Mouse (Mus musculus): ENCODE measurements at regions not wholly inside any gene's neighbourhood (a gene's known extent, or its start where the extent isn't known, plus 50 kb on each side); places are given as distances from the start of the nearest gene placed in this dataset.

- no peaks in the 10 kb centered on the region for H3K36me3 ChIP-seq (ENCODE audit: control insufficient read depth, insufficient read depth, low read length)
- H3K27me3 ChIP-seq (ENCODE audit: control insufficient read depth, insufficient read depth, low read length) = no peaks in the 10 kb centered on the region; the same call in none of the 2 replicates
- no peak for DNase-seq (ENCODE audit: low spot score, missing footprints)
- H3K9ac ChIP-seq (ENCODE audit: low read length) = no peak overlapping the region
- ATAC-seq (ENCODE audit: low FRiP score) = no peak
- no peak overlapping the region for H3K4me3 ChIP-seq (ENCODE audit: low read depth, low read length)
- H3K27ac ChIP-seq (ENCODE audit: low read depth, low read length) = no peak overlapping the region
- 72% methylated on average over 6 of the region's 6 CpGs for WGBS
- no peaks in the 10 kb centered on the region for H3K4me1 ChIP-seq (ENCODE audit: control insufficient read depth, insufficient read depth, low read length)
- no peaks in the 10 kb centered on the region for H3K9me3 ChIP-seq (ENCODE audit: control insufficient read depth, low read length)
- H3K4me2 ChIP-seq = no peak overlapping the region
Observed at GRCm38 (mm10) chr4:131112536-131112935, 168.4 kb downstream of the Matn1 start.

GRCm38 (mm10) chr4:131113727-131114303, 169.6 kb downstream of the Matn1 start:
- Histone ChIP-seq H3K36me3 (ENCODE audit: control insufficient read depth, insufficient read depth, low read length) (no peaks in the 10 kb centered on the region), H3K4me2 (no peak overlapping the region), H3K4me3 (ENCODE audit: low read depth, low read length) (no peak overlapping the region), H3K4me1 (ENCODE audit: control insufficient read depth, insufficient read depth, low read length) (no peaks in the 10 kb centered on the region), H3K27me3 (ENCODE audit: control insufficient read depth, insufficient read depth, low read length) (no peaks in the 10 kb centered on the region; the same call in 1 of the 2 replicates), H3K27ac (ENCODE audit: low read depth, low read length) (no peak overlapping the region), H3K9me3 (ENCODE audit: control insufficient read depth, low read length) (no peaks in the 10 kb centered on the region), H3K9ac (ENCODE audit: low read length) (no peak overlapping the region)
- no peak for DNase-seq (ENCODE audit: low spot score, missing footprints)
- WGBS = 50% methylated on average over 10 of the region's 10 CpGs
- ATAC-seq (ENCODE audit: low FRiP score) = no peak

GRCm38 (mm10) chr4:131115247-131115646, 171.1 kb downstream of the Matn1 start:
- no peak overlapping the region for H3K4me3 ChIP-seq (ENCODE audit: low read depth, low read length)
- no peak overlapping the region for H3K4me2 ChIP-seq
- ATAC-seq (ENCODE audit: low FRiP score) (no peak), DNase-seq (ENCODE audit: low spot score, missing footprints) (peak; percentile 91)
- no peak overlapping the region for H3K9ac ChIP-seq (ENCODE audit: low read length)
- H3K4me1 ChIP-seq (ENCODE audit: control insufficient read depth, insufficient read depth, low read length) = no peaks in the 10 kb centered on the region
- H3K36me3 ChIP-seq (ENCODE audit: control insufficient read depth, insufficient read depth, low read length) = no peaks in the 10 kb centered on the region
- WGBS = 9% methylated on average over 5 of the region's 5 CpGs
- H3K27ac ChIP-seq (ENCODE audit: low read depth, low read length) = no peak overlapping the region
- no peaks in the 10 kb centered on the region for H3K9me3 ChIP-seq (ENCODE audit: control insufficient read depth, low read length)
- H3K27me3 ChIP-seq (ENCODE audit: control insufficient read depth, insufficient read depth, low read length) = no peaks in the 10 kb centered on the region

- Histone ChIP-seq H3K4me1 (ENCODE audit: control insufficient read depth, insufficient read depth, low read length) (no peaks in the 10 kb centered on the region), H3K4me2 (no peak overlapping the region), H3K27me3 (ENCODE audit: control insufficient read depth, insufficient read depth, low read length) (no peaks in the 10 kb centered on the region), H3K9me3 (ENCODE audit: control insufficient read depth, low read length) (no peaks in the 10 kb centered on the region), H3K36me3 (ENCODE audit: control insufficient read depth, insufficient read depth, low read length) (no peaks in the 10 kb centered on the region), H3K4me3 (ENCODE audit: low read depth, low read length) (no peak overlapping the region), H3K27ac (ENCODE audit: low read depth, low read length) (no peak overlapping the region), H3K9ac (ENCODE audit: low read length) (no peak overlapping the region)
- DNase-seq (ENCODE audit: low spot score, missing footprints) = no peak
- WGBS = 33% methylated on average over 4 of the region's 4 CpGs
- ATAC-seq (ENCODE audit: low FRiP score) = no peak
Observed at GRCm38 (mm10) chr4:131118586-131118985, 174.4 kb downstream of the Matn1 start.

- H3K9me3 ChIP-seq (ENCODE audit: control insufficient read depth, low read length) = no peaks in the 10 kb centered on the region
- ATAC-seq (ENCODE audit: low FRiP score) (no peak), DNase-seq (ENCODE audit: low spot score, missing footprints) (no peak)
- H3K4me2 ChIP-seq = no peak overlapping the region
- H3K9ac ChIP-seq (ENCODE audit: low read length) = no peak overlapping the region
- no peaks in the 10 kb centered on the region for H3K36me3 ChIP-seq (ENCODE audit: control insufficient read depth, insufficient read depth, low read length)
- no peaks in the 10 kb centered on the region for H3K27me3 ChIP-seq (ENCODE audit: control insufficient read depth, insufficient read depth, low read length)
- 86% methylated on average over 2 of the region's 2 CpGs for whole genome bisulfite sequencing
- no peak overlapping the region for H3K4me3 ChIP-seq (ENCODE audit: low read depth, low read length)
- H3K4me1 ChIP-seq (ENCODE audit: control insufficient read depth, insufficient read depth, low read length) = no peaks in the 10 kb centered on the region
- H3K27ac ChIP-seq (ENCODE audit: low read depth, low read length) = no peak overlapping the region
Observed at GRCm38 (mm10) chr4:131119621-131120020, 175.4 kb downstream of the Matn1 start.

- Histone ChIP-seq H3K4me3 (ENCODE audit: low read depth, low read length) (no peak overlapping the region), H3K27ac (ENCODE audit: low read depth, low read length) (no peak overlapping the region), H3K4me2 (no peak overlapping the region), H3K9ac (ENCODE audit: low read length) (no peak overlapping the region), H3K36me3 (ENCODE audit: control insufficient read depth, insufficient read depth, low read length) (no peaks in the 10 kb centered on the region), H3K4me1 (ENCODE audit: control insufficient read depth, insufficient read depth, low read length) (no peaks in the 10 kb centered on the region; the same call in 1 of the 2 replicates), H3K27me3 (ENCODE audit: control insufficient read depth, insufficient read depth, low read length) (no peaks in the 10 kb centered on the region; the same call in 1 of the 2 replicates), H3K9me3 (ENCODE audit: control insufficient read depth, low read length) (no peaks in the 10 kb centered on the region)
- 86% methylated on average over 5 of the region's 5 CpGs for WGBS
- ATAC-seq (ENCODE audit: low FRiP score) (no peak), DNase-seq (ENCODE audit: low spot score, missing footprints) (no peak)
Observed at GRCm38 (mm10) chr4:131120680-131121079, 176.5 kb downstream of the Matn1 start.

GRCm38 (mm10) chr4:131125975-131126374, 181.8 kb downstream of the Matn1 start:
- H3K9me3 ChIP-seq (ENCODE audit: control insufficient read depth, low read length) = no peaks in the 10 kb centered on the region
- no peak overlapping the region for H3K9ac ChIP-seq (ENCODE audit: low read length)
- WGBS = 39% methylated on average over 7 of the region's 7 CpGs
- peaks cover 6% of the 10 kb centered on the region for H3K4me1 ChIP-seq (ENCODE audit: control insufficient read depth, insufficient read depth, low read length)
- H3K4me2 ChIP-seq = no peak overlapping the region
- H3K36me3 ChIP-seq (ENCODE audit: control insufficient read depth, insufficient read depth, low read length) = no peaks in the 10 kb centered on the region
- no peaks in the 10 kb centered on the region; the same call in 1 of the 2 replicates for H3K27me3 ChIP-seq (ENCODE audit: control insufficient read depth, insufficient read depth, low read length)
- H3K27ac ChIP-seq (ENCODE audit: low read depth, low read length) = no peak overlapping the region
- no peak overlapping the region for H3K4me3 ChIP-seq (ENCODE audit: low read depth, low read length)
- ATAC-seq (ENCODE audit: low FRiP score) (no peak), DNase-seq (ENCODE audit: low spot score, missing footprints) (no peak)

GRCm38 (mm10) chr4:131126901-131127300, 182.7 kb downstream of the Matn1 start:
- peaks cover 6% of the 10 kb centered on the region for H3K4me1 ChIP-seq (ENCODE audit: control insufficient read depth, insufficient read depth, low read length)
- ATAC-seq (ENCODE audit: low FRiP score) (no peak), DNase-seq (ENCODE audit: low spot score, missing footprints) (no peak)
- 90% methylated on average over 6 of the region's 6 CpGs for WGBS
- H3K9ac ChIP-seq (ENCODE audit: low read length) = no peak overlapping the region
- no peaks in the 10 kb centered on the region for H3K9me3 ChIP-seq (ENCODE audit: control insufficient read depth, low read length)
- no peaks in the 10 kb centered on the region; the same call in 1 of the 2 replicates for H3K27me3 ChIP-seq (ENCODE audit: control insufficient read depth, insufficient read depth, low read length)
- no peak overlapping the region for H3K4me2 ChIP-seq
- H3K27ac ChIP-seq (ENCODE audit: low read depth, low read length) = no peak overlapping the region
- no peak overlapping the region for H3K4me3 ChIP-seq (ENCODE audit: low read depth, low read length)
- no peaks in the 10 kb centered on the region for H3K36me3 ChIP-seq (ENCODE audit: control insufficient read depth, insufficient read depth, low read length)

GRCm38 (mm10) chr4:131128646-131129045, 184.5 kb downstream of the Matn1 start:
- Histone ChIP-seq H3K4me2 (no peak overlapping the region), H3K36me3 (ENCODE audit: control insufficient read depth, insufficient read depth, low read length) (no peaks in the 10 kb centered on the region), H3K9me3 (ENCODE audit: control insufficient read depth, low read length) (no peaks in the 10 kb centered on the region), H3K27ac (ENCODE audit: low read depth, low read length) (no peak overlapping the region), H3K9ac (ENCODE audit: low read length) (no peak overlapping the region), H3K4me1 (ENCODE audit: control insufficient read depth, insufficient read depth, low read length) (peaks cover 6% of the 10 kb centered on the region), H3K4me3 (ENCODE audit: low read depth, low read length) (no peak overlapping the region), H3K27me3 (ENCODE audit: control insufficient read depth, insufficient read depth, low read length) (no peaks in the 10 kb centered on the region; the same call in 1 of the 2 replicates)
- ATAC-seq (ENCODE audit: low FRiP score) (no peak), DNase-seq (ENCODE audit: low spot score, missing footprints) (no peak)
- WGBS = 31% methylated on average over 3 of the region's 3 CpGs
